Mouse (Mus musculus): ENCODE results near the gene Kdm2b. TPM values are rescaled to one million over a fixed set of nuclear protein-coding genes. Genes with fewer than 3 reads are reported as not detected.

The Kdm2b gene
- polyA plus RNA-seq, 1 experiment from 2014 or later, result 62.5 TPM

DNA sequence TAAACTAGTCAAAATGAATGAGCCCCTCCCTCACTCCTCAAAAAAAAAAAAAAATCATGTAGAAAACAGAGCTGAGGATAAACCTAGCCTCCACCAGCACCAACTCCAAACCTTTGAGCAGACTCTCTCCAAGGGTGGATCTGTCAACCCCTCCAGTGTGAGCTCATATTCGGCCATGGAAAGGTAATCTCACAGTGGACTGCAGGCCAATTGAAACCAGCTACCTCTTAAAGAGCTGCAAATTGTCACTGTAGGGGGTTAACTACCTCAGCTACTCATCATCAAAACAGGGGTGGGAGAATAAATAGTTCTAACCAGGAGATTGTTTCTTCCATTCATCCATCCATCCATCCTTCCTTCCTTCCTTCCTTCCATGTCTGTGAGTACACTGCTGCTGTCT lies 82.4 kb downstream of the Kdm2b start:
- no peak overlapping the region for H3K4me3 ChIP-seq (replicated peaks; ENCODE audit: low read depth, low read length)
- WGBS, result 80% methylated on average over 1 of the region's 1 CpGs
- ATAC-seq (replicated peaks; ENCODE audit: low FRiP score, low read depth) (no peak), DNase-seq (ENCODE audit: low spot score) (no peak)
- no peaks in the 10 kb centered on the region for H3K36me3 ChIP-seq (ENCODE audit: insufficient read depth, low read length)
- no peaks in the 10 kb centered on the region for H3K27me3 ChIP-seq (ENCODE audit: insufficient read depth, low read length)
- no peaks in the 10 kb centered on the region for H3K4me1 ChIP-seq (replicated peaks; ENCODE audit: insufficient read depth, low read length)
- no peak overlapping the region for H3K27ac ChIP-seq
- no peak for TF ChIP-seq CTCF (IDR thresholded peaks at IDR 0.05; ENCODE audit: low read depth)
- H3K9ac ChIP-seq (ENCODE audit: low read depth, low read length), result no peak overlapping the region
- H3K9me3 ChIP-seq (replicated peaks; ENCODE audit: low read length), result no peaks in the 10 kb centered on the region
- H3K4me2 ChIP-seq (ENCODE audit: low read length), result no peak overlapping the region

GRCm38 (mm10) chr5:122903165-122903564 lies 86.5 kb downstream of the Kdm2b start:
- Histone ChIP-seq H3K27ac (no peak overlapping the region), H3K4me2 (ENCODE audit: low read length) (no peak overlapping the region), H3K9me3 (replicated peaks; ENCODE audit: low read length) (no peaks in the 10 kb centered on the region), H3K9ac (ENCODE audit: low read depth, low read length) (no peak overlapping the region), H3K27me3 (ENCODE audit: insufficient read depth, low read length) (no peaks in the 10 kb centered on the region), H3K4me1 (replicated peaks; ENCODE audit: insufficient read depth, low read length) (peaks cover 11% of the 10 kb centered on the region), H3K4me3 (replicated peaks; ENCODE audit: low read depth, low read length) (no peak overlapping the region), H3K36me3 (ENCODE audit: insufficient read depth, low read length) (no peaks in the 10 kb centered on the region)
- DNase-seq (ENCODE audit: low spot score), result no peak
- TF ChIP-seq CTCF (IDR thresholded peaks at IDR 0.05; ENCODE audit: low read depth), result no peak
- 85% methylated on average over 5 of the region's 5 CpGs for WGBS
- ATAC-seq (replicated peaks; ENCODE audit: low FRiP score, low read depth), result no peak

DNA sequence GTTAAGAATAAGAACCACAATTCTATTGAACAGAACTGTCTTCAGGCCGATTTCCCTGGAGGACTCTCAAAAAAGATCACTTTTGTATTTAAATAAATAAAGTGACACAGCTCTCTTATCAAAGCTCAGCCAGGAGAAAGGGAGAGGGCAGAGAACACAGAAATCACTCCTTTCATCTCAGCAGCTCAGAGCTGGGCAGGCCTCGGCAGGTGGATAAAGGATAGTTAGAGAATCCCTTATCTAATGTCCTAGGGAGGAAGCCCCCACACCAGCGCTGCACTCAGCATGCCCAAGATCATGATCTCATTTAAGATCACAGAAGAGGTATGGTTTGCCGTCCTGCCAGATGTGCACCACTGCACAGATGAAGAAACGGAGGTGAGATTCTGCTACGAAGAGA lies 87.4 kb downstream of the Kdm2b start:
- Histone ChIP-seq H3K4me1 (replicated peaks; ENCODE audit: insufficient read depth, low read length) (peaks cover 12% of the 10 kb centered on the region), H3K27ac (no peak overlapping the region), H3K9ac (ENCODE audit: low read depth, low read length) (no peak overlapping the region), H3K27me3 (ENCODE audit: insufficient read depth, low read length) (no peaks in the 10 kb centered on the region), H3K9me3 (replicated peaks; ENCODE audit: low read length) (no peaks in the 10 kb centered on the region), H3K4me3 (replicated peaks; ENCODE audit: low read depth, low read length) (no peak overlapping the region), H3K36me3 (ENCODE audit: insufficient read depth, low read length) (no peaks in the 10 kb centered on the region), H3K4me2 (ENCODE audit: low read length) (no peak overlapping the region)
- 71% methylated on average over 6 of the region's 6 CpGs for WGBS
- no peak for TF ChIP-seq CTCF (IDR thresholded peaks at IDR 0.05; ENCODE audit: low read depth)
- no peak for ATAC-seq (replicated peaks; ENCODE audit: low FRiP score, low read depth)
- no peak for DNase-seq (ENCODE audit: low spot score)

GRCm38 (mm10) chr5:122901666-122902065 lies 88.0 kb downstream of the Kdm2b start:
- no peaks in the 10 kb centered on the region for H3K36me3 ChIP-seq (ENCODE audit: insufficient read depth, low read length)
- no peak for ATAC-seq (replicated peaks; ENCODE audit: low FRiP score, low read depth)
- no peaks in the 10 kb centered on the region for H3K27me3 ChIP-seq (ENCODE audit: insufficient read depth, low read length)
- H3K9ac ChIP-seq (ENCODE audit: low read depth, low read length), result no peak overlapping the region
- H3K4me1 ChIP-seq (replicated peaks; ENCODE audit: insufficient read depth, low read length), result peaks cover 12% of the 10 kb centered on the region
- no peak overlapping the region for H3K4me2 ChIP-seq (ENCODE audit: low read length)
- no peak overlapping the region for H3K27ac ChIP-seq
- no peak for DNase-seq (ENCODE audit: low spot score)
- TF ChIP-seq CTCF (IDR thresholded peaks at IDR 0.05; ENCODE audit: low read depth), result no peak
- H3K9me3 ChIP-seq (replicated peaks; ENCODE audit: low read length), result no peaks in the 10 kb centered on the region
- H3K4me3 ChIP-seq (replicated peaks; ENCODE audit: low read depth, low read length), result no peak overlapping the region
- 51% methylated on average over 3 of the region's 3 CpGs for whole genome bisulfite sequencing

GRCm38 (mm10) chr5:122901179-122901578 lies 88.4 kb downstream of the Kdm2b start:
- no peak for ATAC-seq (replicated peaks; ENCODE audit: low FRiP score, low read depth)
- H3K4me3 ChIP-seq (replicated peaks; ENCODE audit: low read depth, low read length), result no peak overlapping the region
- H3K36me3 ChIP-seq (ENCODE audit: insufficient read depth, low read length), result no peaks in the 10 kb centered on the region
- H3K27ac ChIP-seq, result peak overlapping the region; percentile 93; the same call in 1 of the 2 replicates
- H3K27me3 ChIP-seq (ENCODE audit: insufficient read depth, low read length), result no peaks in the 10 kb centered on the region
- WGBS, result 46% methylated on average over 11 of the region's 11 CpGs
- no peak for DNase-seq (ENCODE audit: low spot score)
- H3K4me2 ChIP-seq (ENCODE audit: low read length), result peak overlapping the region; percentile 92; the same call in 1 of the 2 replicates
- TF ChIP-seq CTCF (IDR thresholded peaks at IDR 0.05; ENCODE audit: low read depth), result no peak
- peak overlapping the region; percentile 89; the same call in 1 of the 2 replicates for H3K9ac ChIP-seq (ENCODE audit: low read depth, low read length)
- no peaks in the 10 kb centered on the region for H3K9me3 ChIP-seq (replicated peaks; ENCODE audit: low read length)
- peaks cover 12% of the 10 kb centered on the region for H3K4me1 ChIP-seq (replicated peaks; ENCODE audit: insufficient read depth, low read length)

- ATAC-seq (replicated peaks; ENCODE audit: low FRiP score, low read depth), result no peak
- 3% methylated on average over 33 of the region's 33 CpGs for WGBS
These were observed 89.0 kb downstream of the Kdm2b start for GRCm38 (mm10) chr5:122900558-122901171.

More at GRCm38 (mm10) chr5:122900558-122901171, 89.0 kb downstream of the Kdm2b start:
- H3K27ac ChIP-seq, result peak overlapping the region; percentile 93
- H3K4me3 ChIP-seq (replicated peaks; ENCODE audit: low read depth, low read length), result peak overlapping the region; percentile 85
- H3K4me2 ChIP-seq (ENCODE audit: low read length), result peak overlapping the region; percentile 92
- no peaks in the 10 kb centered on the region for H3K9me3 ChIP-seq (replicated peaks; ENCODE audit: low read length)
- peak; percentile 39 for DNase-seq (ENCODE audit: low spot score)
- TF ChIP-seq CTCF (IDR thresholded peaks at IDR 0.05; ENCODE audit: low read depth), result no peak
- H3K27me3 ChIP-seq (ENCODE audit: insufficient read depth, low read length), result no peaks in the 10 kb centered on the region
- H3K36me3 ChIP-seq (ENCODE audit: insufficient read depth, low read length), result no peaks in the 10 kb centered on the region
- H3K4me1 ChIP-seq (replicated peaks; ENCODE audit: insufficient read depth, low read length), result peaks cover 12% of the 10 kb centered on the region
- peak overlapping the region; percentile 89 for H3K9ac ChIP-seq (ENCODE audit: low read depth, low read length)
